1 mouse cellular context compared by ENCODE assay signal in the genomic region with DNA sequence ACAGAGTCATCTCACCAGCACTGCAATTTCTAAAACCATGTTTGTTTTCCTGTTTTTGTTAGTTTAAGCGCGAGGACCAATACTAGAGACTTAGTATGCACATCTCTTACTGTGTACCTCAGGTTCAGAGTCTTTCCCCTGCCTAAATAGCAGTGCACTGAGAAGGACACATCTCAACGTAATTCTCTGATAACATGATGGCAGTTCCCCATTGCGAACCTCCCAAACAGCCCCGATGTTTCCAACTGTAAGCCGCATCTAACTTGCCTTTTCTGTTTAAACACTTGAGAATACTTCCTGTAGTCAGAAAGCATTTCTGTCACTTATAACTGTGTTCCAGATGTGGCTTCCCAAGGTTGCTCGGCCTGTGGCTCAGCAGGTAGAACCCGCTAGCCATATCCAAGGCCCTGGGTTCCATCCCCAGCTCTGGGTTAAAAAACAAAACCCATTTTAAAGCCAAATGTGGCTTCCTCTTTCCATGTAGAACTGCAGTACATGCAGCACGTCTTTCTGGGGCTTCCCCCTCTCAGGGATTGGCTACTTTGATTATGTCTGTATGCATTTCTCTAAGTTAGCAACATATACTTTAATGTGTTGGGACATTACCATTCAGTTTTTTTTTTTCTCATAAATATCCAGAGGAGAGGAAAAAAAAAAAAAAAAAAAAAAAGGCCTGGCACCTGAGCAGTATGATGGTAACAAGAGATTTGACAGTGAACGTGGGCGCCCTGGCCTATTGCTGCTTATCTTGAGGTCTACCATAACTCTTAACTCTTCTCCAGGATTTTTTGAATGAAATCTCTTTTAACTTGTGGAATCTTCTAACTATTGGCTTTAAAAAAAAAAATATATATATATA.
TF ChIP-seq lines count a peak whose summit lies in the region.

No protein-coding gene starts in this region.

TF ChIP-seq in CH12.LX, 34 proteins besides CTCF, POLR2A, EP300 and RAD21 (continued from another document):
- peak; percentile 25; the same call in 1 of the 2 replicates for TF ChIP-seq MAZ (IDR thresholded peaks at IDR 0.05; ENCODE audit: low read depth, low read length)
- TF ChIP-seq ZMIZ1 (IDR thresholded peaks at IDR 0.05; ENCODE audit: low read depth, low read length) = no peak
- TF ChIP-seq MAFK (IDR thresholded peaks at IDR 0.05; ENCODE audit: insufficient replicate concordance, low read length) = peak; percentile 32; the same call in 1 of the 2 replicates
- TF ChIP-seq BHLHE40 (IDR thresholded peaks at IDR 0.05; ENCODE audit: low read depth, low read length) = peak; percentile 58
- no peak for TF ChIP-seq HCFC1 (IDR thresholded peaks at IDR 0.05; ENCODE audit: low read depth, low read length)
- no peak; the same call in 1 of the 2 replicates for TF ChIP-seq CHD1 (IDR thresholded peaks at IDR 0.05; ENCODE audit: low read depth, low read length)
- no peak for TF ChIP-seq MXI1 (IDR thresholded peaks at IDR 0.05; ENCODE audit: low read depth, low read length)
- 0 out of 2 replicates have a peak, but pooled peaks have one; percentile 20 for TF ChIP-seq CHD2 (IDR thresholded peaks at IDR 0.05; ENCODE audit: low read length)
